Mouse (Mus musculus): Measurements from ENCODE around the gene Parp4. TPM values are rescaled to one million over a fixed set of nuclear protein-coding genes. Genes with fewer than 3 reads are reported as not detected.

Parp4 gene
- total RNA-seq, 2 experiments from 2014 or later: 2.2 to 2.3 TPM

Other genes starting within 250 kb of the Parp4 start
- gene Atp12a, start 210.6 kb upstream of the Parp4 start, total RNA-seq (2021): under 1 TPM; 0.28 to 0.30 TPM
- 1 to 10 TPM; 1.0 to 1.5 TPM for gene Rnf17, start 173.0 kb upstream of the Parp4 start, total RNA-seq (2021)
- 10 to 100 TPM in 1 of 2 experiments, 1 to 10 TPM in 1; 8.4 to 10.1 TPM for gene Cenpj, start 194 bp upstream of the Parp4 start, total RNA-seq (2021)
- gene Mphosph8, start 92.6 kb downstream of the Parp4 start, total RNA-seq (2021): 10 to 100 TPM; 49.8 to 51.0 TPM
- gene Pspc1, start 202.7 kb downstream of the Parp4 start, total RNA-seq (2021): 10 to 100 TPM; 89.8 to 92.5 TPM
- 10 to 100 TPM; 32.9 to 35.8 TPM for gene Zmym5, start 236.1 kb downstream of the Parp4 start, total RNA-seq (2021)